Mouse (Mus musculus): ENCODE data around the gene Dock10. TPM values are rescaled to one million over a fixed set of nuclear protein-coding genes. Genes with fewer than 3 reads are reported as not detected.

The Dock10 gene
- total and polyA plus RNA-seq, 2 experiments from 2014 or later: 1.2 to 5.2 TPM

- WGBS: 67% methylated on average over 4 of the region's 4 CpGs
- TF ChIP-seq EP300 (IDR thresholded peaks at IDR 0.05; ENCODE audit: low read depth) (no peak), CTCF (IDR thresholded peaks at IDR 0.05; ENCODE audit: low read depth) (no peak)
- H3K27ac ChIP-seq (ENCODE audit: low read depth): no peak overlapping the region
Observed at GRCm38 (mm10) chr1:80496360-80496759, 262.0 kb downstream of the Dock10 start.

GRCm38 (mm10) chr1:80483419-80483818 is 274.9 kb downstream of the Dock10 start:
- Histone ChIP-seq H3K4me2 (ENCODE audit: low read depth, low read length) (no peak overlapping the region), H3K27ac (ENCODE audit: low read depth) (peak overlapping the region; percentile 68), H3K27me3 (ENCODE audit: control insufficient read depth, insufficient read depth, low read length) (no peaks in the 10 kb centered on the region), H3K9me3 (replicated peaks; ENCODE audit: control insufficient read depth, low read length) (no peaks in the 10 kb centered on the region), H3K4me1 (ENCODE audit: control insufficient read depth, insufficient read depth) (peaks cover 3% of the 10 kb centered on the region; the same call in 1 of the 2 replicates), H3K9ac (replicated peaks; ENCODE audit: low read depth, low read length) (no peak overlapping the region), H3K36me3 (replicated peaks; ENCODE audit: control insufficient read depth, insufficient read depth, low read length) (no peaks in the 10 kb centered on the region), H3K4me3 (ENCODE audit: low read depth, low read length) (no peak overlapping the region)
- peak; percentile 77 for ATAC-seq (ENCODE audit: insufficient read depth, low read depth)
- no peak for TF ChIP-seq EP300 (IDR thresholded peaks at IDR 0.05; ENCODE audit: low read depth)
- TF ChIP-seq CTCF (IDR thresholded peaks at IDR 0.05; ENCODE audit: low read depth): no peak
- DNase-seq (ENCODE audit: low spot score): peak; percentile 81
- 52% methylated on average over 5 of the region's 5 CpGs for WGBS

More at GRCm38 (mm10) chr1:80496360-80496759, 262.0 kb downstream of the Dock10 start:
- H3K9me3 ChIP-seq (replicated peaks; ENCODE audit: control insufficient read depth, low read length): no peaks in the 10 kb centered on the region
- H3K9ac ChIP-seq (replicated peaks; ENCODE audit: low read depth, low read length): no peak overlapping the region
- H3K27me3 ChIP-seq (ENCODE audit: control insufficient read depth, insufficient read depth, low read length): no peaks in the 10 kb centered on the region
- no peak overlapping the region for H3K4me2 ChIP-seq (ENCODE audit: low read depth, low read length)
- H3K4me3 ChIP-seq (ENCODE audit: low read depth, low read length): no peak overlapping the region
- no peaks in the 10 kb centered on the region for H3K36me3 ChIP-seq (replicated peaks; ENCODE audit: control insufficient read depth, insufficient read depth, low read length)
- ATAC-seq (ENCODE audit: insufficient read depth, low read depth): no peak
- no peak for DNase-seq (ENCODE audit: low spot score)
- no peaks in the 10 kb centered on the region for H3K4me1 ChIP-seq (ENCODE audit: control insufficient read depth, insufficient read depth)

GRCm38 (mm10) chr1:80474942-80475341 is 283.4 kb downstream of the Dock10 start:
- Histone ChIP-seq H3K27me3 (ENCODE audit: control insufficient read depth, insufficient read depth, low read length) (no peaks in the 10 kb centered on the region), H3K4me1 (ENCODE audit: control insufficient read depth, insufficient read depth) (no peaks in the 10 kb centered on the region), H3K4me3 (ENCODE audit: low read depth, low read length) (no peak overlapping the region), H3K36me3 (replicated peaks; ENCODE audit: control insufficient read depth, insufficient read depth, low read length) (no peaks in the 10 kb centered on the region), H3K27ac (ENCODE audit: low read depth) (no peak overlapping the region), H3K4me2 (ENCODE audit: low read depth, low read length) (no peak overlapping the region), H3K9ac (replicated peaks; ENCODE audit: low read depth, low read length) (no peak overlapping the region), H3K9me3 (replicated peaks; ENCODE audit: control insufficient read depth, low read length) (no peaks in the 10 kb centered on the region)
- no peak for TF ChIP-seq CTCF (IDR thresholded peaks at IDR 0.05; ENCODE audit: low read depth)
- no peak for TF ChIP-seq EP300 (IDR thresholded peaks at IDR 0.05; ENCODE audit: low read depth)
- DNase-seq (ENCODE audit: low spot score) (no peak), ATAC-seq (ENCODE audit: insufficient read depth, low read depth) (no peak)
- WGBS: 35% methylated on average over 1 of the region's 1 CpGs

- Histone ChIP-seq H3K4me3 (ENCODE audit: low read depth, low read length) (no peak overlapping the region), H3K4me1 (ENCODE audit: control insufficient read depth, insufficient read depth) (no peaks in the 10 kb centered on the region), H3K27me3 (ENCODE audit: control insufficient read depth, insufficient read depth, low read length) (no peaks in the 10 kb centered on the region), H3K4me2 (ENCODE audit: low read depth, low read length) (no peak overlapping the region), H3K27ac (ENCODE audit: low read depth) (no peak overlapping the region), H3K9me3 (replicated peaks; ENCODE audit: control insufficient read depth, low read length) (no peaks in the 10 kb centered on the region), H3K36me3 (replicated peaks; ENCODE audit: control insufficient read depth, insufficient read depth, low read length) (no peaks in the 10 kb centered on the region), H3K9ac (replicated peaks; ENCODE audit: low read depth, low read length) (no peak overlapping the region)
- WGBS: 83% methylated on average over 1 of the region's 1 CpGs
- no peak for ATAC-seq (ENCODE audit: insufficient read depth, low read depth)
- TF ChIP-seq EP300 (IDR thresholded peaks at IDR 0.05; ENCODE audit: low read depth) (no peak), CTCF (IDR thresholded peaks at IDR 0.05; ENCODE audit: low read depth) (no peak)
- DNase-seq (ENCODE audit: low spot score): no peak
Observed at GRCm38 (mm10) chr1:80472395-80472794, 285.9 kb downstream of the Dock10 start.

GRCm38 (mm10) chr1:80461348-80461747 is 297.0 kb downstream of the Dock10 start, which contains the start of gene Gm45261:
Gene Gm45261 (minus strand): TSS chr1:80461448.
- TF ChIP-seq EP300 (IDR thresholded peaks at IDR 0.05; ENCODE audit: low read depth): no peak
- no peak for TF ChIP-seq CTCF (IDR thresholded peaks at IDR 0.05; ENCODE audit: low read depth)
- H3K4me1 ChIP-seq (ENCODE audit: control insufficient read depth, insufficient read depth): no peaks in the 10 kb centered on the region
- no peak within 1 kb of the TSS for H3K9ac ChIP-seq (replicated peaks; ENCODE audit: low read depth, low read length)
- no peaks in the 10 kb centered on the region for H3K27me3 ChIP-seq (ENCODE audit: control insufficient read depth, insufficient read depth, low read length)
- 71% methylated on average over 6 of the region's 6 CpGs for WGBS
- DNase-seq (ENCODE audit: low spot score): no peak
- H3K27ac ChIP-seq (ENCODE audit: low read depth): no peak within 1 kb of the TSS
- H3K9me3 ChIP-seq (replicated peaks; ENCODE audit: control insufficient read depth, low read length): no peaks in the 10 kb centered on the region
- H3K4me3 ChIP-seq (ENCODE audit: low read depth, low read length): no peak within 1 kb of the TSS
- ATAC-seq (ENCODE audit: insufficient read depth, low read depth): no peak
- no peaks in the 10 kb centered on the region for H3K36me3 ChIP-seq (replicated peaks; ENCODE audit: control insufficient read depth, insufficient read depth, low read length)
- H3K4me2 ChIP-seq (ENCODE audit: low read depth, low read length): no peak within 1 kb of the TSS

GRCm38 (mm10) chr1:80459923-80460322 is 298.4 kb downstream of the Dock10 start:
- 77% methylated on average over 1 of the region's 1 CpGs for WGBS
- H3K27me3 ChIP-seq (ENCODE audit: control insufficient read depth, insufficient read depth, low read length): no peaks in the 10 kb centered on the region
- H3K9ac ChIP-seq (replicated peaks; ENCODE audit: low read depth, low read length): no peak overlapping the region
- ATAC-seq (ENCODE audit: insufficient read depth, low read depth): no peak
- no peak overlapping the region for H3K27ac ChIP-seq (ENCODE audit: low read depth)
- no peaks in the 10 kb centered on the region for H3K4me1 ChIP-seq (ENCODE audit: control insufficient read depth, insufficient read depth)
- no peak for TF ChIP-seq CTCF (IDR thresholded peaks at IDR 0.05; ENCODE audit: low read depth)
- TF ChIP-seq EP300 (IDR thresholded peaks at IDR 0.05; ENCODE audit: low read depth): no peak
- DNase-seq (ENCODE audit: low spot score): no peak
- no peaks in the 10 kb centered on the region for H3K9me3 ChIP-seq (replicated peaks; ENCODE audit: control insufficient read depth, low read length)
- no peak overlapping the region for H3K4me3 ChIP-seq (ENCODE audit: low read depth, low read length)
- H3K36me3 ChIP-seq (replicated peaks; ENCODE audit: control insufficient read depth, insufficient read depth, low read length): no peaks in the 10 kb centered on the region
- H3K4me2 ChIP-seq (ENCODE audit: low read depth, low read length): no peak overlapping the region

Data from heart, postnatal 0 days (tissue).